Mouse (Mus musculus): ENCODE measurements around the gene Sell.

- TF ChIP-seq POLR2A (IDR thresholded peaks at IDR 0.05; ENCODE audit: borderline replicate concordance, low read depth, low read length) (no peak), CTCF (IDR thresholded peaks at IDR 0.05; ENCODE audit: low read depth, low read length) (no peak)
These were observed 26.1 kb downstream of the Sell start for GRCm38 (mm10) chr1:164087872-164088271.
